Mouse (Mus musculus) hindbrain, embryonic 11.5 days (tissue): ENCODE data around the gene Vamp4. TPM values are rescaled to one million over a fixed set of nuclear protein-coding genes. Genes with fewer than 3 reads are reported as not detected.
"Not testable (repeated sequence)": the region's sequence is repeated elsewhere in the genome, so short reads cannot be mapped to it uniquely, and the experiment has no call there.

Experiments used
- ATAC-seq: fragments of 200-750 bp; cut with Nextera tagmentation; 2 replicates; pipeline ENCODE4 v1.8.0; 2017; ENCODE audit warnings: mild to moderate bottlenecking, moderate TSS enrichment, moderate library complexity; ENCODE audit not compliant: low FRiP score
- DNase-seq: peaks from one replicate; pipeline ENCODE4 v3.0.0-alpha.2; 2015; ENCODE audit warnings: low spot score
- H3K27ac ChIP-seq: fragments of 300-500 bp; sonication (generic); 2 replicates; pipeline ENCODE4 v1.5.1; 2014; ENCODE audit warnings: mild to moderate bottlenecking, low read depth, low read length
- H3K27me3 ChIP-seq: fragments of 300-500 bp; sonication (generic); 2 replicates; pipeline ENCODE4 v1.6.1; 2014; ENCODE audit warnings: mild to moderate bottlenecking, low read length, moderate library complexity, mixed read lengths; ENCODE audit not compliant: control insufficient read depth, insufficient read depth
- H3K36me3 ChIP-seq: fragments of 300-500 bp; sonication (generic); 2 replicates; pipeline ENCODE4 v1.6.1; 2014; ENCODE audit warnings: mild to moderate bottlenecking, low read length, moderate library complexity, mixed read lengths; ENCODE audit not compliant: control insufficient read depth, insufficient read depth
- H3K4me1 ChIP-seq: fragments of 300-500 bp; sonication (generic); replicated peaks from 2 replicates; pipeline ENCODE4 v1.6.1; 2014; ENCODE audit warnings: low read length, mixed read lengths; ENCODE audit not compliant: control insufficient read depth, insufficient read depth
- H3K4me2 ChIP-seq: fragments of 300-500 bp; sonication (generic); replicated peaks from 2 replicates; pipeline ENCODE4 v1.6.1; 2014; ENCODE audit warnings: mild to moderate bottlenecking, low read depth, low read length
- H3K4me3 ChIP-seq: fragments of 300-500 bp; sonication (generic); 2 replicates; pipeline ENCODE4 v1.5.1; 2014; ENCODE audit warnings: low read depth, low read length
- H3K9ac ChIP-seq: fragments of 300-500 bp; sonication (generic); 2 replicates; pipeline ENCODE4 v1.6.1; 2014; ENCODE audit warnings: low read depth, low read length
- H3K9me3 ChIP-seq: fragments of 300-500 bp; sonication (generic); 2 replicates; pipeline ENCODE4 v1.6.1; 2016; ENCODE audit warnings: low read length; ENCODE audit not compliant: control insufficient read depth
- WGBS: fragments of 180-500 bp; shearing (Covaris S2); extraction: QIAGEN DNeasy Blood & Tissue Kit; methylation state at CpG from one replicate; pipeline ENCODE4 v1.1.7; 2014; 5-methylcytosine and 5-hydroxymethylcytosine counted together
- polyA plus RNA-seq: library from polyadenylated mRNA; unstranded; fragments of >200 nt; fragmentation: Nextera tagmentation; extraction: Ambion mirVana; gene quantifications from 2 replicates; pipeline ENCODE4 v1.2.1, GENCODE M21; 2014

The Vamp4 gene
- polyA plus RNA-seq, 1 experiment from 2014 or later: 71.8 TPM

- H3K9me3 ChIP-seq, DNase-seq, H3K9ac ChIP-seq, H3K4me2 ChIP-seq, ATAC-seq, H3K4me1 ChIP-seq, H3K4me3 ChIP-seq, H3K36me3 ChIP-seq, H3K27ac ChIP-seq, H3K27me3 ChIP-seq: not testable (repeated sequence)
- WGBS: 93% methylated on average over 15 of the region's 15 CpGs
Observed at GRCm38 (mm10) chr1:162628326-162628725, 58.0 kb downstream of the Vamp4 start.

GRCm38 (mm10) chr1:162635291-162635931 is 65.1 kb downstream of the Vamp4 start:
- not testable (repeated sequence) for H3K4me1 ChIP-seq, ATAC-seq, H3K36me3 ChIP-seq, DNase-seq, H3K27me3 ChIP-seq, H3K27ac ChIP-seq, H3K9ac ChIP-seq, H3K4me3 ChIP-seq, H3K9me3 ChIP-seq, H3K4me2 ChIP-seq
- 75% methylated on average over 1 of the region's 1 CpGs for WGBS

GRCm38 (mm10) chr1:162636516-162636915 is 66.2 kb downstream of the Vamp4 start:
- ATAC-seq: no peak
- no peaks in the 10 kb centered on the region for H3K36me3 ChIP-seq
- 71% methylated on average over 3 of the region's 3 CpGs for WGBS

GRCm38 (mm10) chr1:162638535-162638934 is 68.2 kb downstream of the Vamp4 start:
- WGBS: 91% methylated on average over 4 of the region's 4 CpGs
- H3K4me3 ChIP-seq: no peak overlapping the region

More at GRCm38 (mm10) chr1:162636516-162636915, 66.2 kb downstream of the Vamp4 start:
- no peak overlapping the region for H3K9ac ChIP-seq
- H3K27me3 ChIP-seq: no peaks in the 10 kb centered on the region
- no peaks in the 10 kb centered on the region for H3K9me3 ChIP-seq
- H3K4me1 ChIP-seq: no peaks in the 10 kb centered on the region
- H3K27ac ChIP-seq: no peak overlapping the region
- DNase-seq: no peak
- no peak overlapping the region for H3K4me3 ChIP-seq
- no peak overlapping the region for H3K4me2 ChIP-seq

GRCm38 (mm10) chr1:162639051-162639750 is 68.9 kb downstream of the Vamp4 start, which contains the start of gene Myoc:
Gene Myoc, plus strand, starts transcription at chr1:162639155.
- WGBS: 83% methylated on average over 10 of the region's 10 CpGs
- H3K9me3 ChIP-seq: no peaks in the 10 kb centered on the region
- no peak within 1 kb of the TSS for H3K9ac ChIP-seq
- DNase-seq (no peak), ATAC-seq (no peak)
- H3K27ac ChIP-seq: no peak within 1 kb of the TSS
- H3K4me3 ChIP-seq: no peak within 1 kb of the TSS
- no peaks in the 10 kb centered on the region for H3K27me3 ChIP-seq
- no peaks in the 10 kb centered on the region for H3K4me1 ChIP-seq
- H3K4me2 ChIP-seq: no peak within 1 kb of the TSS
- H3K36me3 ChIP-seq: no peaks in the 10 kb centered on the region

More at GRCm38 (mm10) chr1:162638535-162638934, 68.2 kb downstream of the Vamp4 start:
- Histone ChIP-seq H3K4me2 (no peak overlapping the region), H3K36me3 (no peaks in the 10 kb centered on the region), H3K4me1 (no peaks in the 10 kb centered on the region), H3K27ac (no peak overlapping the region), H3K9me3 (no peaks in the 10 kb centered on the region), H3K9ac (no peak overlapping the region), H3K27me3 (no peaks in the 10 kb centered on the region)
- DNase-seq (no peak), ATAC-seq (no peak)

GRCm38 (mm10) chr1:162639861-162640260 is 69.5 kb downstream of the Vamp4 start:
- Histone ChIP-seq H3K27me3 (no peaks in the 10 kb centered on the region), H3K4me2 (no peak overlapping the region), H3K4me3 (no peak overlapping the region), H3K27ac (no peak overlapping the region), H3K9me3 (no peaks in the 10 kb centered on the region), H3K9ac (no peak overlapping the region), H3K36me3 (no peaks in the 10 kb centered on the region), H3K4me1 (no peaks in the 10 kb centered on the region)
- ATAC-seq (no peak), DNase-seq (no peak)
- WGBS: 97% methylated on average over 1 of the region's 1 CpGs

GRCm38 (mm10) chr1:162642591-162642990 is 72.3 kb downstream of the Vamp4 start:
- no peak for DNase-seq
- no peaks in the 10 kb centered on the region for H3K27me3 ChIP-seq
- no peak overlapping the region for H3K4me2 ChIP-seq
- H3K4me3 ChIP-seq: no peak overlapping the region
- no peaks in the 10 kb centered on the region for H3K9me3 ChIP-seq
- no peak overlapping the region for H3K27ac ChIP-seq
- H3K4me1 ChIP-seq: no peaks in the 10 kb centered on the region
- no peak for ATAC-seq
- no peaks in the 10 kb centered on the region for H3K36me3 ChIP-seq
- WGBS: 68% methylated on average over 3 of the region's 3 CpGs
- no peak overlapping the region for H3K9ac ChIP-seq

- 55% methylated on average over 4 of the region's 4 CpGs for WGBS
- no peak for DNase-seq
Observed at GRCm38 (mm10) chr1:162643752-162644151, 73.4 kb downstream of the Vamp4 start.

More at GRCm38 (mm10) chr1:162643752-162644151, 73.4 kb downstream of the Vamp4 start:
- Histone ChIP-seq H3K27ac (no peak overlapping the region), H3K27me3 (no peaks in the 10 kb centered on the region), H3K4me1 (no peaks in the 10 kb centered on the region), H3K9me3 (no peaks in the 10 kb centered on the region), H3K9ac (no peak overlapping the region), H3K36me3 (no peaks in the 10 kb centered on the region), H3K4me3 (no peak overlapping the region), H3K4me2 (no peak overlapping the region)
- ATAC-seq: no peak
